ENCODE assay signal across 24 mouse cellular contexts in genomic region chr10:13274699-13275098, GRCm38 (mm10).
DNase-seq lines count a peak whose midpoint lies in the region; ATAC-seq lines count a peak whose summit lies in the region.
"Had no signal": no experiment of that assay in that cellular context is flagged by ENCODE, and none has a peak within 500 bp of the region (broad histone marks: within the 10 kb centered on the region; RNA-seq: fewer than 3 reads in every experiment).

No protein-coding gene starts in this region.

- peaks cover 26% of the 10 kb centered on the region for H3K36me3 ChIP-seq in heart, embryonic 14.5 days (ENCODE audit: control insufficient read depth, insufficient read depth, low read length)
- H3K36me3 ChIP-seq: hindbrain, embryonic 13.5 days; neural tube, embryonic 13.5 days had no signal

- no peaks in the 10 kb centered on the region for H3K27me3 ChIP-seq in heart, embryonic 14.5 days (ENCODE audit: control insufficient read depth, insufficient read depth, low read length)
- H3K27me3 ChIP-seq: forebrain, embryonic 13.5 days; hindbrain, embryonic 13.5 days; limb, embryonic 12.5 days; megakaryocyte, embryonic 14.5 days; midbrain, embryonic 12.5 days; neural tube, embryonic 13.5 days had no signal

- WGBS in heart, embryonic 14.5 days, result 8% methylated on average over 4 of the region's 4 CpGs

- H3K9ac ChIP-seq in heart, embryonic 14.5 days (ENCODE audit: low read length), result no peak overlapping the region
- H3K9ac ChIP-seq: forebrain, embryonic 13.5 days; hindbrain, embryonic 13.5 days; limb, embryonic 12.5 days; midbrain, embryonic 12.5 days; neural tube, embryonic 13.5 days had no signal

- no peaks in the 10 kb centered on the region for H3K9me3 ChIP-seq in heart, embryonic 14.5 days (ENCODE audit: control insufficient read depth, low read length)
- H3K9me3 ChIP-seq: forebrain, embryonic 13.5 days; hindbrain, embryonic 13.5 days; limb, embryonic 12.5 days; megakaryocyte, embryonic 14.5 days; midbrain, embryonic 12.5 days; neural tube, embryonic 13.5 days had no signal

- peak overlapping the region; percentile 16 for H3K4me2 ChIP-seq in heart, embryonic 14.5 days (ENCODE audit: low read length)
- H3K4me2 ChIP-seq: forebrain, embryonic 13.5 days; hindbrain, embryonic 13.5 days; limb, embryonic 12.5 days; midbrain, embryonic 12.5 days; neural tube, embryonic 13.5 days had no signal

- peak; percentile 52; the same call in 1 of the 2 replicates for ATAC-seq in heart, embryonic 14.5 days (ENCODE audit: insufficient number of reproducible peaks, insufficient read depth, low FRiP score, low read depth)
- ATAC-seq in monocyte, adult 5-6 weeks (replicated peaks; ENCODE audit: insufficient number of reproducible peaks, low FRiP score, low TSS enrichment, poor library complexity, severe bottlenecking), result no peak
- ATAC-seq: activated CD4-positive, CD25-positive, alpha-beta regulatory T cell, adult 4 months; forebrain, embryonic 13.5 days; intestine, embryonic 16.5 days had no signal

- peak overlapping the region; percentile 25 to 87; a peak in 3 of 4 replicates for H3K27ac ChIP-seq in heart, embryonic 14.5 days (replicated peaks in 1 of 2; ENCODE audit: control insufficient read depth in 1 of 2, insufficient read depth in 1 of 2, low read depth in 2 of 2, low read length in 2 of 2)
- H3K27ac ChIP-seq: forebrain, embryonic 13.5 days; hindbrain, embryonic 13.5 days; limb, embryonic 12.5 days; midbrain, embryonic 12.5 days; neural tube, embryonic 13.5 days had no signal

- peaks cover 6 to 48% of the 10 kb centered on the region in 2 experiments; a peak in 3 of 4 replicates for H3K4me1 ChIP-seq in heart, embryonic 14.5 days (ENCODE audit: control insufficient read depth in 2 of 2, insufficient read depth in 2 of 2, low read length in 2 of 2)
- H3K4me1 ChIP-seq: forebrain, embryonic 13.5 days; hindbrain, embryonic 13.5 days; megakaryocyte, embryonic 14.5 days; midbrain, embryonic 12.5 days; neural tube, embryonic 13.5 days had no signal

- no peak overlapping the region for H3K4me3 ChIP-seq in heart, embryonic 14.5 days (ENCODE audit: control insufficient read depth in 1 of 2, insufficient read depth in 1 of 2, low read depth in 1 of 2, low read length in 2 of 2)
- H3K4me3 ChIP-seq: forebrain, embryonic 13.5 days; hindbrain, embryonic 13.5 days; limb, embryonic 12.5 days; megakaryocyte, embryonic 14.5 days; midbrain, embryonic 12.5 days; neural tube, embryonic 13.5 days had no signal

- intact Hi-C loops in heart, postnatal 14 days (cut with DNase I), result no loop called here

- DNase-seq in heart, adult 18-20 months, result peak; percentile 57 to 70
- DNase-seq in heart, adult 9 months (ENCODE audit: low spot score in 2 of 2), result peak; percentile 28 to 42
- DNase-seq in heart, postnatal 14 days, result peak; percentile 17 to 35
- no peak for DNase-seq in cerebellum, adult 11 months
- no peak for DNase-seq in thymus, adult 18-20 months
- DNase-seq: adrenal gland, adult 2 months; adrenal gland, postnatal 36 days; cerebellum, adult 8-10 months; cerebellum, postnatal 36 days; gastrocnemius, postnatal 14 days; kidney, adult 8-10 months; kidney, postnatal 10 days; lung, postnatal 36 days; thymus, postnatal 25 days had no signal

Comparison
In these comparisons a context has a peak if more than half of its experiments do, and no peak if none do; other contexts are left out.
1. DNase-seq: peak in heart, adult 18-20 months (2 of 2), heart, adult 9 months (2 of 2) and heart, postnatal 14 days (2 of 2); none in cerebellum, adult 11 months (single experiment) and thymus, adult 18-20 months (0 of 2).